Mouse (Mus musculus): ENCODE results near the gene Scyl3. TPM values are rescaled to one million over a fixed set of nuclear protein-coding genes. Genes with fewer than 3 reads are reported as not detected.

The Scyl3 gene
- 9.9 and 10.3 TPM in 2 replicates for polyA plus RNA-seq (2021; fragmentation: Nextera tagmentation)
- long read RNA-seq, experiment 1, full-length matches to known transcripts: 8 of 21 reads
- long read RNA-seq, experiment 1, partial matches to known transcripts: 4 of 21 reads
- long read RNA-seq, experiment 1, other reads (novel, unspliced or antisense): 9 of 21 reads
- long read RNA-seq, experiment 2, full-length matches to known transcripts: 51 of 107 reads
- long read RNA-seq, experiment 2, partial matches to known transcripts: 25 of 107 reads
- long read RNA-seq, experiment 2, other reads (novel, unspliced or antisense): 31 of 107 reads

DNA sequence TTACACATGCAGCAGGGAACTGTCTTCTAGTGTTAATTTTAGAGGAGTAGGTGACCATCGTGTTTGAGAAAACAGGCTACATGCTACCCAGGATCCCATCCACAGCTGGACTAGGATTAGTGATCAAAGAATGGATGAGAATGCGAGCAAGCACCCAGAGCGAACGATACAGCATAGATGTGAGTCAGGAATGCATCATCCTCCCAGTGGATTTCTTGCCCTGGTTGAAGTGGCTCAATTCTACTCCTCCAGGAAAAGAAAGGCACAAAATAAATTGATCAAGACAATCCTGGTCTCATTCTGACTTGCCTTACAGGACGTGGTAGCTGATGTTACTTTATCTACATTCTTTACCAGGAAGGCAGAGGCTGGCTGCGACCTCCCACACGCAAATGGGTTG, at the start of gene Scyl3:
Scyl3 (plus strand) TSS at position 255 of the 400 bp plus-strand sequence.

DNA sequence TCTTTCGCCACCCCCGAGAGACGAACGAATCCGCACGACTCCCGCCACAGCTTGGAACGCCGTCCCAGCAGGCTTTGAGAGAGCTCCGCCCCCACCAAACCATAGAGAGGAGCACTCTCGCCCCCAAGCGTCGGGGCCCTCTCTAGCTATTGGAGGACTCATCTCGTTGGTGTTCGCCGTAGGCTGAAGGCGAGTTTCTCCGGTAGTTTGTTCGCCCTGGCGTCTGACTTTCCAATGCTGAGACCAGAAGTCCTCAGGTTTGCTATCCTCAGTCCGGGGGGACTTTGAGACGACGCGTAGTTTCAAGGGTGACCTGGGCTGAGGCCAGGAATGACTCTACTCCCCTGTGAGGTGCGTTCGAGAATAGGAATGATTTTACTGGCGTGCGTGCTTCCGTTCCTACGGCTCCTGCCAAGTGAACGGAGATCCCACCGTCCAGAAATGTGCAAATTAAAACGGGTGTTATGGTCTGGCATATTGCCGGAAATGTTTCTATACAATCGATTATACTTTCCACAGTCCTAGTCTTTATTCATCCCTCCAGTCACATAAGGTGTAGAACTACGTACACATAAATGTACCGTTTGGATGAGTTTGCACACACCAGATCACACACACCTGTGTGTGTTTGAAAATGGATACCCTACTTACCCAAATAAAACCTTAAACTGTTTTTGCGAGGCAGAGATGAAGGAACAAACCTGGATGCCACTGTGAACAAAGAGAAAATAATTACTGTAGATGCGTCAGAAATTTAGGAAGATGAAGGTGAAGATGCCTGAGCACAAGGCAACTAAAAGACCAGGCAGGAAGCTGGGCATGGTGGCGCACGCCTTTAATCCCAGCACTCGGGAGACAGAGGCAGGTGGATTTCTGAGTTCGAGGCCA, 66.1 kb downstream of the Scyl3 start, which contains the start of the genes BC055324 and Mettl18:
BC055324 (minus strand) TSS at position 76 of the 888 bp plus-strand sequence.
Mettl18 (plus strand) TSS at position 169 of the 888 bp plus-strand sequence.

Other genes starting within 250 kb of the Scyl3 start
- gene Mettl11b, start 203.9 kb upstream of the Scyl3 start, polyA plus RNA-seq (2021; fragmentation: Nextera tagmentation): 1.7 and 2.0 TPM in 2 replicates
- gene Kifap3, start 149.5 kb upstream of the Scyl3 start, polyA plus RNA-seq (2021; fragmentation: Nextera tagmentation): 105 and 108 TPM in 2 replicates
- 0.19 and 0.33 TPM in 2 replicates for gene BC055324, start 65.7 kb downstream of the Scyl3 start, polyA plus RNA-seq (2021; fragmentation: Nextera tagmentation)
- 7.7 and 8.5 TPM in 2 replicates for gene Mettl18, start 65.8 kb downstream of the Scyl3 start, polyA plus RNA-seq (2021; fragmentation: Nextera tagmentation)
- not detected in 2 replicates for gene Sele, start 119.1 kb downstream of the Scyl3 start, polyA plus RNA-seq (2021; fragmentation: Nextera tagmentation)
- not detected in 2 replicates for gene Sell, start 132.9 kb downstream of the Scyl3 start, polyA plus RNA-seq (2021; fragmentation: Nextera tagmentation)
- not detected in 2 replicates for gene Selp, start 186.2 kb downstream of the Scyl3 start, polyA plus RNA-seq (2021; fragmentation: Nextera tagmentation)
- 0.15 and 3.4 TPM in 2 replicates for gene F5, start 222.7 kb downstream of the Scyl3 start, polyA plus RNA-seq (2021; fragmentation: Nextera tagmentation)